ENCODE assay signal across 8 mouse cellular contexts in genomic region chr8:86884489-86885463, GRCm38 (mm10). TPM values are rescaled to one million over a fixed set of nuclear protein-coding genes. Genes with fewer than 3 reads are reported as not detected.
DNase-seq lines count a peak whose midpoint lies in the region; ATAC-seq and TF ChIP-seq lines count a peak whose summit lies in the region.

N4bp1 (minus strand) TSS chr8:86885258.

- TF ChIP-seq CTCF in thymus, adult 2 months (IDR thresholded peaks at IDR 0.05; ENCODE audit: borderline replicate concordance, control insufficient read depth, extremely low read depth, insufficient read depth, low read length, poor library complexity): no peak

- H3K9ac ChIP-seq in lung, embryonic 16.5 days (ENCODE audit: low read length): peak within 1 kb of the TSS; percentile 92

- peak within 1 kb of the TSS; percentile 96 for H3K4me3 ChIP-seq in hindbrain, embryonic 10.5 days
- H3K4me3 ChIP-seq in lung, embryonic 16.5 days (ENCODE audit: low read length): peak within 1 kb of the TSS; percentile 97
- H3K4me3 ChIP-seq in thymus, adult 2 months (ENCODE audit: control insufficient read depth, insufficient read depth, low read length): peak within 1 kb of the TSS; percentile 73

- H3K36me3 ChIP-seq in hindbrain, embryonic 10.5 days: peaks cover 15% of the 10 kb centered on the region
- peaks cover 2% of the 10 kb centered on the region; the same call in 1 of the 2 replicates for H3K36me3 ChIP-seq in lung, embryonic 16.5 days (ENCODE audit: control insufficient read depth, insufficient read depth, low read length)
- no peaks in the 10 kb centered on the region for H3K36me3 ChIP-seq in thymus, adult 2 months (ENCODE audit: control insufficient read depth, insufficient read depth, low read length)

- H3K4me1 ChIP-seq in hindbrain, embryonic 10.5 days (replicated peaks): peaks cover 39% of the 10 kb centered on the region
- H3K4me1 ChIP-seq in lung, embryonic 16.5 days (replicated peaks; ENCODE audit: control insufficient read depth, insufficient read depth, low read length): peaks cover 21% of the 10 kb centered on the region
- H3K4me1 ChIP-seq in thymus, adult 2 months (replicated peaks; ENCODE audit: control insufficient read depth, insufficient read depth, low read length): peaks cover 15% of the 10 kb centered on the region

- ATAC-seq in frontal cortex, adult (ENCODE audit: low TSS enrichment): peak; percentile 97
- ATAC-seq in lung, embryonic 16.5 days (ENCODE audit: low read depth): peak; percentile 96

- TF ChIP-seq POLR2A in thymus, adult 2 months (IDR thresholded peaks at IDR 0.05; ENCODE audit: control insufficient read depth, extremely low read depth, insufficient read depth, low read length, poor library complexity): peak; percentile 70

- H3K27ac ChIP-seq in hindbrain, embryonic 10.5 days: peak within 1 kb of the TSS; percentile 96
- peak within 1 kb of the TSS; percentile 87 for H3K27ac ChIP-seq in lung, embryonic 16.5 days (ENCODE audit: low read length)
- H3K27ac ChIP-seq in thymus, adult 2 months (ENCODE audit: control insufficient read depth, insufficient read depth, low read length): no peak within 1 kb of the TSS

- no peaks in the 10 kb centered on the region for H3K9me3 ChIP-seq in hindbrain, embryonic 10.5 days
- no peaks in the 10 kb centered on the region for H3K9me3 ChIP-seq in lung, embryonic 16.5 days (ENCODE audit: control insufficient read depth, low read length)

- H3K4me2 ChIP-seq in lung, embryonic 16.5 days (ENCODE audit: low read depth, low read length): peak within 1 kb of the TSS; percentile 75

- H3K27me3 ChIP-seq in hindbrain, embryonic 10.5 days (ENCODE audit: insufficient read depth, poor library complexity, severe bottlenecking): no peaks in the 10 kb centered on the region
- no peaks in the 10 kb centered on the region; the same call in 1 of the 2 replicates for H3K27me3 ChIP-seq in lung, embryonic 16.5 days (ENCODE audit: control insufficient read depth, insufficient read depth, low read depth, low read length)
- no peaks in the 10 kb centered on the region for H3K27me3 ChIP-seq in thymus, adult 2 months (ENCODE audit: control insufficient read depth, insufficient read depth, low read length)

- under 1% methylated on average over 119 of the region's 119 CpGs for WGBS in hindbrain, embryonic 10.5 days
- under 1% methylated on average over 54 of the region's 119 CpGs for WGBS in lung, embryonic 16.5 days
- WGBS in thymus, adult 2 months: under 1% methylated on average over 119 of the region's 119 CpGs

- DNase-seq in Muller cell, postnatal 12 days (ENCODE audit: inconsistent ontology term): peak; percentile 91
- DNase-seq in cerebellum, adult 9-10 months: peak; percentile 93
- DNase-seq in hindbrain, embryonic 10.5 days (ENCODE audit: low spot score): peak; percentile 93
- DNase-seq in layer of hippocampus, adult 9-11 months: peak; percentile 94
- peak; percentile 90 for DNase-seq in ovary, adult 18-20 months (ENCODE audit: low spot score)
- DNase-seq in thymus, adult 2 months: peak; percentile 89

RNA-seq across cellular contexts. Expression of gene N4bp1, which starts in this region (rescaled TPM):
- polyA plus RNA-seq in hindbrain, embryonic 10.5 days (2016; fragmentation: Nextera tagmentation; extraction: Ambion mirVana): 9.2 and 9.6 TPM in 2 replicates
- polyA plus RNA-seq in lung, embryonic 16.5 days (2015; fragmentation: Nextera tagmentation; extraction: Ambion mirVana): 6.4 and 7.2 TPM in 2 replicates
- 17.2 and 17.3 TPM in 2 replicates for polyA plus RNA-seq in thymus, adult 2 months (2012; rRNA removed)
